Mouse (Mus musculus): ENCODE results near the gene Camkmt. TPM values are rescaled to one million over a fixed set of nuclear protein-coding genes. Genes with fewer than 3 reads are reported as not detected.

Gene Camkmt
- polyA plus RNA-seq, 1 experiment = 6.6 TPM

DNA sequence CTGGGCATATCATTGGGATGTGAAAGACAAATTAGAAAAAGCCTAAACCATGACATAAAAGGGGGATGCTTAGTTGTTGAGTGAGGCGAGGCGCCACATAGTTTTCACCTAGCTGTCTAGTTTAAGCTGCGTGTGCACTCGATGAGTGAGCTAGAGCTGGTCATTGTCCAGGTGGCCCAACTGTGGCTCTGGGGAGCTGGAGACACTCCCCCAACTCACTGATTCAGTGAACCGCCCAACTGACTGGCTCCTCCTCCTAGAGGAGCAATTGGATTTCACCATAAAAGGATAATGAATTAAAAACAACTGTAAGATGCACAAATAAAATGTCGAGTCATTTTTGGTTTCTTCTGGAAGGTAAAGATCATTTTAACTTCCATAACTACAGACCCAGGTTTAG lies 1.3 kb upstream of the Camkmt start:
- no peak for DNase-seq (ENCODE audit: extremely low spot score in 1 of 2, low spot score in 1 of 2)

DNA sequence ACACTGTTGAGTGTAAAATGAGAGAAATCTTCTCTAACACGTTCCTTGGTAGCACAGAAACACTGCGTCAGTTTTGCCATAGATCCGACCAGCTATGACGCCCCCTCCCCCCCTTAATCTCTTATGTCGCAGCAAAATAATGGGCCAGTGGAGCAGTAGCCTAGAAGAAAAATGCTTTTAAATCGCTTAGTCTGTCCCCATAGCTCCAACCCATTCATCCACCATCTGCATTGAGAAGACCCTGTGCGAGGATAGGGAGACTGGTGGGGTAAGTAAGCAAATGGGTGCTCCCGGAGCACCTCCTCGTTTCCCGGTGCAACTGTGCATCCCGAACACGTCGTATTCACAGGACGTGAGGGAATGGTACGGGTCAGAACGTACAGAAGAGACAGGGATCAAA lies 731 bp upstream of the Camkmt start:
- peak in 1 of 2 experiments; percentile 25 for DNase-seq (ENCODE audit: extremely low spot score in 1 of 2, low spot score in 1 of 2)

DNA sequence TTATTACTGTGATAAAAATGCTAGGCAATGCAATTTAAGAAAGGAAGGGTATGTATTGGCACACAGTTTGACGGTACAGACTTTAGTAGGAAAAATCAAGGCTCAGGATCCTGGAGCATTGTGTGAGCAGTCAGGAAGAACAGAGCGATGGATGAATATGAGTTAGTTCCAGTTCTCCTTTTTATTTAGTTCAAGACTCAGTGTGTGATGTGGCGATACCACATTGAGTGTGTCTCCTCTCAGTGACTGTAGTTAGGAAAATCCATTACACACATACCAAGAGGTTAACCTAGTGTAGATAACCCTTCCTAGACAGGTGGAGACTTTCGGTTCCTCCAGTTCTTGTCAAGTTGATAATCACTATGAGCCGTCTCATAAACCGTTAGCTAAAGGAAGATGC lies 1.4 kb downstream of the Camkmt start:
- DNase-seq (ENCODE audit: extremely low spot score in 1 of 2, low spot score in 1 of 2) = no peak

DNA sequence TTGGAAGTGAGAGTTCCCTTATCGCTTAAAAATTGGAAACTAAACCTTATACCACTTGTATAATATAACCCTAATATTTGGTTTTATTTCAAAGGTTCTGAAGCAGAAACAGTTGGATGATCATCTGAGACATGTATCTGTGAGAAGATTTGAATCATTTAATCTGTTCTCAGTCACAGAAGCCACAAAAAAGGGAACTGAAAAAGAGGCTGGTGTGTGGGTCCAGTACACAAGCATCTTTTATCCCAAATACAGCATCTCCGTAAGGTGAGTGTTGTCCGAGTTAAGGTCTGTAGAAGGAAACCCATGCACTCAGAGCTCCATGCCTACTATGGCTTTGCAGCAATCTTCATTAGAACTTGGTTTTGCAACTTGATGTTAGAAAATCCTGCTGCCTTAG lies 6.0 kb downstream of the Camkmt start:
- no peak for DNase-seq (ENCODE audit: extremely low spot score in 1 of 2, low spot score in 1 of 2)

DNA sequence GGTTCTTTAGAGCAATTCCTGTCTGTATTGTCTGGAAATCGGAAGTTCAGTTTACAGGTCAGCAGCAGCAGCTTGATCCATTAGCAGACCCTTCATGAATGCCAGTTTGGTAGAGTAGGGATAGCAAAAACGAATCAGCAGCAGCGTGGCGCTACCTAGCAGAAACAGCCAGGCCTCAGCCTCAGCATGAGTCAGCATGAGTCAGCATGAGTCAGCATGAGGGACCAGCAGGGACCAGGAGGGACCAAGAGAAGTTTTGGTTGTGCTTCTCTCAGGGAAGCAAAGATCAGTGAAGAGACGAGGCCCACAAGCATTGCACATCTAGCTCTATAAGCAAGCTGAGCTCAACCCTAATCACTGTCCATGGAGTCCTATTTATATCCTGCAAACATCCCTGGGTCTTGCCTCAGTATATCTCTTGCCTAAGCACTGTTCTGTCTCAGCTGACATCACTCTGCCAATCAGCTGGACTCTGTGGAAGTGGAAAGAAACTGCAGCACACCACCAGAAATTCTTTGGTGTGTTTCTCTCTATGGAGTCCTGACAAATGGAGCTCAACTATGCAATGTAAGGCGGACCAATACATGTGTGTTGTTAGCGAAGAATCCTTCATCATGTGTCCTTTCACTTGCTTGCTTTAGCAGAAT lies 8.4 kb downstream of the Camkmt start:
- DNase-seq (ENCODE audit: extremely low spot score in 1 of 2, low spot score in 1 of 2) = no peak

DNA sequence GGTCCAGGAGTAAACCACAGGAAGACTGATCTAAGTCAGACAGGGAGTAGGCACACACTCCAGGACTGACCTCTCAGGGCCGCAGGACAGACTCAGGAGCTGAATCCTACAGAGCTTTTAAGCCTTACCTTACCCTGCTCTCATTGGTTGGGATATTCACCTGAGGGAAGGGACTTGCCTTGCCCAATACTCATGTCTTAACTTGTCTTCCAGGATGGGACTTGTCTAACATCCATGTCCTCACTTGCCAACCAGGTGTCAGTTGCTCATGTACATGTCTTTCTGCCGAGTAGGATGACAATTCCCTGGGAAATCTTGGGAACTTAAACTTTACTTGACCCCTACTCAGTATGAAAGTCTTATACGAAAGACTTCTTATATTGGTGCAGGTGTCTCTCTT lies 9.9 kb downstream of the Camkmt start:
- DNase-seq (ENCODE audit: extremely low spot score in 1 of 2, low spot score in 1 of 2) = no peak

DNA sequence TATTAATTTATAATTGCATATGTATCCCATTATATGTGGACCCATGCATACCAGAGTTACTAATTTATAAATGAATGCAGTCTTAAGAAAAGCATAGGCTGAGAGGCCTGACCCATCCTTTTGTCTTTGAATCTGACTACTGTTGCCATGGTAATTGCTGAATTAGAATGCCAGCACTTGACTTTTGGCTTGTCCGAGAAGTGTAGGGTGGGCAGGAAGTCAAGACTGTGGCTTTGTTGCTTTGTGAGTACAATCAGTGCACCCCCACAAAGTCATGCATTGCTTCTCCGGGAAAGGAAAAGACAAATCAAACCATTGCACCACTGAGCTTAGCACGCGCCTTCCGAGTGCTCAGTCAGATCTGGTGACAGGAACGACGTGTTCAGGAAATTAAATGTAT lies 11.4 kb downstream of the Camkmt start:
- DNase-seq (ENCODE audit: extremely low spot score in 1 of 2, low spot score in 1 of 2) = no peak

DNA sequence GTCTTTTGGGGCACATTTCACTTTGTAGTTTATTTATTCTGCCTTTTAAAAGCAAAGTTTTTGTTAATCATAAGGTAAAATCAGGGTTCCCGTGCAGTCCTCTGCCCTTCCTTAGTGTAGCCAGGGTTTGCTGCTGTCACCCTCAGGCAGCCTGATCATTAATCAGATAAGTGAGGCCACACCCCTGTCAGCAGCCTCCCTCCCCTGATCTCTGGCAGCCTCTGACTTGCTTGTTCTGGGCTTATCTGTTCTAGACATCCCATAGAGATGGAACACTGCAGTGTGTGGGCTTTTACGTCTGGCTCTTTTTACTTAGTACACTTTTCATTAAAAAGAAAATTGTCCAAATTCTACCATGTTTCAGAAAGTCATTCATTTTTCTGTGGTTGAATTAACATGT lies 13.0 kb downstream of the Camkmt start:
- no peak for DNase-seq (ENCODE audit: extremely low spot score in 1 of 2, low spot score in 1 of 2)

DNA sequence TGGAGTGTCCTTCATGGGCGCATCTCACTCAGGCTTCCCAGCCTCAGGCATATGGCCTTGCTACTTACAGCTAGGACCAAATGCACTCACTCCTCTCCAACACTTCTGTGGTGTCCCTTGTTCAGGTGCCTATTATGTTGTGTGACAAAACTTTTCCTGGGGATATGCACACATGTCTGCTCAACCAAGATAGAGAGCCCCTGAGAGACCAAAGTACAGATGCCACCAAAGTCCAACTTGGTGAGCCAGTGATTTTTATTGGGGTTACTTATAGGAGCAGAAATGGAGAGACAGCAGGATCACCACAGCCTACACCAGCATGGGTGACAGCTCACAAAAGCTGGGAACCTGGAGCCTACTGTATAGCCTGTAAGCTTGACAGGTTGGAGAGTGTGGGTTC lies 20.3 kb downstream of the Camkmt start:
- no peak for DNase-seq (ENCODE audit: extremely low spot score in 1 of 2, low spot score in 1 of 2)

DNA sequence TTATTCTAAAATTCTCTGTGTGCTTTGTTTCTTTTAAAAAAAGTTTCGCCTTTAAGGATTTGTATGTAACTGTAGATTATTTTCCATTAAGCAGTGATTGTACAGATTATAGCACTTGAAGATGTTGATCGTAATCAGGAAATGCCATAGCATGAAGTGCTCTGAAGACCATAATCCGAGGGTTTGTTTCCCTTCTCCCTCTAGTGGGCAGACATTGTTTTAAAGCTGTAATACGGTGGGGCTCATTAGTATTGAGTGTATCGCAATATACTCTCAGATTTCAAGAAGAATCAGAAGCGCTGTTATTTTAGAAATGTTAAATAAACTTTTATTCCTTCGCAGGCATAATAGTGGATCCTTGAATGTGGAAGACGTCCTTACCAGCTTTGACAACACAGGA lies 23.1 kb downstream of the Camkmt start:
- no peak for DNase-seq (ENCODE audit: extremely low spot score in 1 of 2, low spot score in 1 of 2)

DNA sequence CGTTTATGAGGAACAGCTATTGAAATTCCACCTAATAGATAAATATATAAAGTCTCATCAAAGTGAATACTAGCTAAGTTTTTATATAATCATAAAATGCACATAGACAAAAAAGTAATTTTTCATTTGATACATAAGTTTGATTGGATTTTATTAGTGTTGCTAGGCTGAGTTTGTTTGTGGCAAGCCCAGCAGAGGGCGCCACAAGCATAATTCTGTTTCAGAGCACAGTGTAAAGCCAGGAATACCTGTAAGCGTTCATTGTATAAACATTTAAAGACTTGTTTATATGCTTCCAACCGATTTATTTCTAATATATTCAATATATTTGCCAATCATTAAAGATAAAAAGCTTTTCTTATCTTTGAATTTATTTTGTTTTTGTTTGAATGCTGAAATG lies 26.3 kb downstream of the Camkmt start:
- DNase-seq (ENCODE audit: extremely low spot score in 1 of 2, low spot score in 1 of 2) = peak in 1 of 2 experiments; percentile 75

DNA sequence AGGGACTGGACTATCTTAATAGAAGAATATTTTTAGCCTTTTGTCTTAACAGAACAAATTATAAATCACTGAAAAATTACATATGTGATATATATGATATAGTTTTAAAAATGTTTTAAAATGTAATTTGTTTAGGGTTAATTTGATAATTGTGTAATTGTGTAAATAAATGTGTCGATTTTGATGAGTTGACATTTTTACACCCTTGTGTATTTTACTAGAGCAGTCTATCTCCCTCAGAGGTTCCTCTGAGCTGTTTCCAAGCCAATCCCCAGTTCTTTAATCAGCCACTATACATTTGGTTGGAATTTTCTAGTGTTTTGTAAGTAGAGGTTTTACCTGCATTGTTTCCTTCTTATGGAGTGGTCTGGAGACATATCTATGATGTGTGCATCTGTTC lies 48.0 kb downstream of the Camkmt start:
- DNase-seq (ENCODE audit: extremely low spot score in 1 of 2, low spot score in 1 of 2) = no peak

DNA sequence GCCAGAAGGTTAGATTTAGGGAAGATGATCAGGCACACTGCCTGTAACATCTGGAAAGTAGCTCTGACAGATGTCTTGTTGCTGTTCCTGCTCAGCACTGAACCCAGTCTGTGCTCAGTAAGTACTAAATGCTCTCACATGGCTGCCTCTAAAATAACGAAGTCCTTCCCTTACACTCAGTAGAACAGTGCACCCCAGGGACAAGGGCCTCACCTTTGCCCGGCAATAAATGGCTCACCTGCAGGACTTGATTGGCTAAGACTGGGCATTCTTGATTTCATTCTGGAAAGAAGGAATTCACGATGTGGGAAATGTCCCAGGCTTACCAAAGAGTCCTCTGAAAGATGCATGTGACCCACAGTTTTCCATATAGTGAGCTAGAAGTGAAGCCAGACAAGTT lies 51.3 kb downstream of the Camkmt start:
- DNase-seq (ENCODE audit: extremely low spot score in 1 of 2, low spot score in 1 of 2) = no peak

DNA sequence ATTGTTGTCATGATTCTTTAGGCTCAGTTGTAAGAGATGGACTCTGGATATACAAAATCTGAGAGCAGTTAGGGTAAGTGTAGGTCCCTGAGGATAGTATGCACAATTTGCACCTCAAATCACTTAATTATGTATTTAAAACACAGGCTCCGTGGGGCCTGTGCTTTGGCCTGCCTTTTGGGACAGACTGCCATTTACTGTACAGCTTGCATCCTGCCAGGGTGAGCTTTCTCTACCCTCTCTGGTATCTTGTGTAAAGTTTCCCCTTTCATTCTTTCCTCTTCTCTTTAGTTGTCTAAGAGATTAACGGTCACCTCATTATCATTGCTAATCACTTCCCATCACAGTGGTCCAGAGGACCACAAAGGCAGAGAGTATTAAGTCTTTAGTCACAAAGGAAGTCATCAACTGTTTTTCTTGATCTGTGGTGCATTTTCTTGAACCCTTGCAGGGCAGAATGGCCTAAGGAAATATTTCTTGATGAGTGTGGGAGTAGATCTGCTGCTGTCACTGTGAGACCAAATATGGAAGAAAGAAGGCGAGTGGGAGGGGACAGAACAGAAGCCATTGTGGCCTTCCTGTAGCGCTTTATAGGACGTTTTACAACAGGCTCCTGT lies 52.3 kb downstream of the Camkmt start:
- no peak for DNase-seq (ENCODE audit: extremely low spot score in 1 of 2, low spot score in 1 of 2)

DNA sequence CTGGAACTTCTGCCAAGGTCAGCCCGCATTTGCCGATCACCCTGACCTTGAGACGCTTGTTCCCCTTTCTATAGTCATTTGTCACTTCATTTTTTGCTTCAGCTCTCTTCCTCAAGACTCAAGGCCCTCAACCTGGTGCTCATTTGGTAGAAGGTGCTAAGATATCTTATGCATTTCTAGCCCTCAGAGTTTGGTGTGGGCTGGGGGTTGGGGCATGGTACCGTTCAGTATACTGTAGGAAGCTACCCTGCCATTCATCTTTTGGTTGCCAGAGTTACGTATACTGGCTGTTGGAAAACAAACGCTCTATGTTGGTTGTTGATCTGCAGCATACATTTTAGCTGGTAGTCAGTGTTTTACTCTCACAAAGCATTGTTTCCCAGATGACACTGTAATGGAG lies 53.8 kb downstream of the Camkmt start:
- DNase-seq (ENCODE audit: extremely low spot score in 1 of 2, low spot score in 1 of 2) = no peak

DNA sequence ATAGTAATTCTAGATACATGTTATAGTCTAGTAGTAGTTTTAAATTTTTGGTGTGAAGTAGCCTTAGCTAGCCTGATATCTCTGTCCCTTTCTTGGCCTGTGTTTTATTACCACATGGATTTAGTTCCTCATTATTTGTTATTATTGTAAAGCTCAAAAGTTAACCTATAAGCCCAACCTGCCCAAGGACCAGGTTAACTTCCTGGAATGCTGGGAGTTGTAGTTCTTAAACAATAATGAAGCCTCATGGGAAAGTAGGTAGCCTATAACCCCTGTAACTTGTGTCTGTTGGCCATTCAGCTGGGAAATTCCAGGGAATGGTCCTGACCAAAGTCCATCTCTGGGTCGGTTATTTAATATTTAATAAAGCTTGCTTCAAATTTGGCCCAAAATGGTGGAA lies 58.0 kb downstream of the Camkmt start:
- no peak for DNase-seq (ENCODE audit: extremely low spot score in 1 of 2, low spot score in 1 of 2)

DNA sequence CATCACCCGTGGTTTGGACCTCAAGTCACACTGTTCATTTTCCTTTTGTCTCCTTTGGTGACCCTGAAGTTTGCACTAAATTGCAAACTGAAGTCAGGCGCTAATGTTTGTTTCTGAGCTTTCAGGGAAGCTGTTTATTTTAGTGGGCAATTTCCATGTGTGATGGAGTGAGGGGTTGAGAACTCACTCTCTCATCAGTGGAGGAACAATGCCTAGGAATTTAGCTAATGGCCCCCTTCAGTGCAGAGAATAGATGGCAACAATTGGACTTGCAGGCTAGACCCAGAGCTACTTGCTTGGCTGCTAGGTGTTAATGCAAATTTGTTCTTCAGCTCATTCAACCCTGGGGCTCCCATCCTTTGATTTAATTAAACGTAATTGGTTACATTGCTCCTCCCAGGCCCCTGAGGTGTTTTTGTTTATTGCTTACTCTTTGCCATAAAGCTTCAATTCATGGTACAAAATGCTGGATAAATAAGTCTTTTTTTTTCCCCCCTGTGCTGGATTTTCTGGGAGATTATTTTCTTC lies 58.9 kb downstream of the Camkmt start:
- DNase-seq (ENCODE audit: extremely low spot score in 1 of 2, low spot score in 1 of 2) = no peak

DNA sequence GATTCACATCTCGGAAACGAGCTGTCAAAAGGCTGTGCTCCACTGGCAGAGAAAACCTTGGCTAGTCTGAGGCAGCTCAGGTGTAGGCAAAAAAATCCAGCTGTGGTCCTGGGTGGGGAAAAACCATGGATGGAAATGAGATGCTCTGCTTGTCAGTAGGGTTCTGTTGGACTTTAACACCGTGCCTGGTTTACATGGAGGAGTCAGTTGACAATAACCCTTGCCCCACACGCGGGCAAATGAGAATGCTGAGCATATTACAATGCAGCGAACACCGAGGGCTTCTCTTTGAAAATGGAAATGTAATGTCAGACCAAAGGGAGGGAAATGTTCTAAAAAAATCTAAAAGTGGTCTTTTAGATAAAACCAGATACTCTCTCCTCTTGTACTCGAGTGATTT lies 60.9 kb downstream of the Camkmt start:
- DNase-seq (ENCODE audit: extremely low spot score in 1 of 2, low spot score in 1 of 2) = no peak

DNA sequence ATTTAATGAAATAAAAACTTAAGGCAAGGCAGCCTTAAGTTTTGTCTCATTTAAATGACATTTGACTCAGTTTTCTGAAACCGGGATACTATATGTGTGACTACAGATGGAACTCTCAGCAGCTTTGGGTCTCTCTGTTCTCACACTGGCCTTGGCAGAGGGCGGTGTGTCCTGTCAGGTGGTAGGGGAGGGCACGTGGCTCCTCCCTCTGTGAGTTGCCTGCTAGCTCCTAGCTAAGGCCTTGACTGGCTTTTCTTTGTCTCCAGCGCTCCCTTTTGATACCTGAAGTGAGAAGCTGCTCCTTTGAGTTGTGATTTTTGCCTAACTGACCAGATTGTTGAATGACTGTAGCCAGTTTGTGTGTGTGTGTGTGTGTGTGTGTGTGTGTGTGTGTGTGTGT lies 67.8 kb downstream of the Camkmt start:
- DNase-seq (ENCODE audit: extremely low spot score in 1 of 2, low spot score in 1 of 2) = no peak

DNA sequence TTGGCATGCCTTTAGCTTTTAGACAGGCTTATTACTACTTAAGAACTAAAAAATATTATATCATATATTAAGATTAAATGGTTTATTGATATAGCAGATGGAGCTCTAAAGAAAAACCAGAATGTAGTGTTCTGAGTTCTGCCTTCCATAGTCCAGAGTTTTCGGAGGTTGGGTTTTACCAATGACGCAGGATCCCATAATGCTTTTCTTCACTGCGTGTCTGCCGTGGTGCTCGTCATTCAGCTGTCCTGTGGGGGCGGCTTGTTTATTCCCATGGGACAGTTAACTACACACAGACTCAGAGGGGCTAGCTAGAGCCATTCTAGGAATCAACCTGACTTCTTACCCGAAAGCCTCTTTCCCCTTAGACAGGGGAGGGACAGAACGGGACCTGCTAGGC lies 69.2 kb downstream of the Camkmt start:
- DNase-seq (ENCODE audit: extremely low spot score in 1 of 2, low spot score in 1 of 2) = no peak

DNA sequence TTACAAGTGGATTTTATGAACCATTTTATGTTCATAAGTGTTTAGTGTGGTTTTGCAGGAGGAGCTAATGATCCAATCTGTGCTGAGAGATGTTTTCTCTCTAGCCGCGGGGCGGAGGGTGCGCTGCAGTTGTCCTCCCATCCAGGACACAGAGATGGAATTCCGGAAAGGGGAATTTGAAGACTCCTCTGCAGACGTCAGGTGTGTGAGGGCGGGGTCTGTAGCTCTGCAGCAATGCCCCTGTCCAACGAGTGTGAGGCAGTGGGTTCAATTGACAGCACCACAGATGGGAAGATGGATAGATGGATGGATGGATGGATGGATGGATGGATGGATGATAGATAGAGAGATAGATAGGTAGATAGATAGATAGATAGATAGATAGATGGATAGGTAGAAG lies 70.4 kb downstream of the Camkmt start:
- DNase-seq (ENCODE audit: extremely low spot score in 1 of 2, low spot score in 1 of 2) = no peak

DNA sequence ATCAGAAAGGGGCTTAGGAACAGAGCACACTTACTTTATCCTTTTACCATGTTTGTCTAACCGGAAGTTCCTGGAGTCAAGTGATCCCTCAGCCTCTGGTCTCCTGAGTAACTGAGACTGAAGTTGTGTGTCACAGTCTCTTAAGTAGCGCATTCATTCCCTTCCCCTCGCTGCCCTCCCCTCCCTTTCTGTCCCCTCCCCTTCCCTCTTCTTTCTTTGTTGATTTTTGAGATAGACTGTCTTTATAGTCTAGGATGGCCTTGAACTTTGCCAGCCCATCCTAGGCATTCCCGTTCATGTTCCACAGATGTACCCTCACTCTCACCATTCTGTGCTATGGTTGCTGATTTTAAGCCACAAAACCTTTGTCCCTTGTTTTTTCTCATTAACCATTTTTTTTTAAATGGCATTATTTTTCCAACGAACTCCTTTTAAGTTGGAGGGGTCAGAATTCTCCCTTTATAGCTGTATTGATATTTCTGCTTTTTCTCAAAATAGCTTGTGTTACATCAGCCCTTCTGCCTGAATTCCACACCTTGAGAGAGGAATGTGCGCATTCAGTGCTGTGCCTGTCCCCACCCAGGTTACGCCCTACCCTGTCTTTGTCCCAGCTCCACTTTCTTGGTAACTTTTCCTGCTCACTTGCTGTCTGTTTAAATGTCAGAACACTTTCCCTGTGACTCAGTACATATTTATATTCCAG lies 72.4 kb downstream of the Camkmt start:
- DNase-seq (ENCODE audit: extremely low spot score in 1 of 2, low spot score in 1 of 2) = no peak
